Mouse (Mus musculus) stomach, embryonic 16.5 days (tissue): ENCODE measurements around the gene Rap1b. TPM values are rescaled to one million over a fixed set of nuclear protein-coding genes. Genes with fewer than 3 reads are reported as not detected.

ENCODE experiments used
- ATAC-seq: fragments of 200-750 bp; cut with Nextera tagmentation; 2 replicates; pipeline ENCODE4 v1.8.0; 2017; ENCODE audit warnings: moderate number of reproducible peaks, moderate TSS enrichment; ENCODE audit not compliant: insufficient read depth, low FRiP score
- H3K27ac ChIP-seq: fragments of 300-500 bp; sonication (generic); 2 replicates; pipeline ENCODE4 v1.5.1; 2014; ENCODE audit warnings: low read length
- H3K27me3 ChIP-seq: fragments of 300-500 bp; sonication (generic); 2 replicates; pipeline ENCODE4 v1.6.1; 2014; ENCODE audit warnings: low read length, control low read depth, mixed read lengths; ENCODE audit not compliant: control insufficient read depth, insufficient read depth
- H3K36me3 ChIP-seq: fragments of 300-500 bp; sonication (generic); 2 replicates; pipeline ENCODE4 v1.6.1; 2014; ENCODE audit warnings: low read length; ENCODE audit not compliant: control insufficient read depth, insufficient read depth
- H3K4me1 ChIP-seq: fragments of 300-500 bp; sonication (generic); 2 replicates; pipeline ENCODE4 v1.6.1; 2014; ENCODE audit warnings: low read length, control low read depth, mixed read lengths; ENCODE audit not compliant: control insufficient read depth, insufficient read depth
- H3K4me2 ChIP-seq: fragments of 300-500 bp; sonication (generic); 2 replicates; pipeline ENCODE4 v1.6.1; 2014; ENCODE audit warnings: low read depth, low read length, mixed read lengths
- H3K4me3 ChIP-seq: fragments of 300-500 bp; sonication (generic); replicated peaks from 2 replicates; pipeline ENCODE4 v1.5.1; 2014; ENCODE audit warnings: mild to moderate bottlenecking, low read length
- H3K9ac ChIP-seq: fragments of 300-500 bp; sonication (generic); 2 replicates; pipeline ENCODE4 v1.6.1; 2014; ENCODE audit warnings: low read length
- H3K9me3 ChIP-seq: fragments of 300-500 bp; sonication (generic); replicated peaks from 2 replicates; pipeline ENCODE4 v1.6.1; 2016; ENCODE audit warnings: low read length, control low read depth; ENCODE audit not compliant: control insufficient read depth
- WGBS: fragments of 180-500 bp; shearing (Covaris S2); extraction: QIAGEN DNeasy Blood & Tissue Kit; methylation state at CpG from one replicate; pipeline ENCODE4 v1.1.7; 2014; 5-methylcytosine and 5-hydroxymethylcytosine counted together
- polyA plus RNA-seq: library from polyadenylated mRNA; unstranded; fragments of >200 nt; fragmentation: Nextera tagmentation; extraction: Ambion mirVana; gene quantifications from 2 replicates; pipeline ENCODE4 v1.2.1, GENCODE M21; 2015

Rap1b gene
- polyA plus RNA-seq, 1 experiment from 2014 or later, result 176 TPM

- Histone ChIP-seq H3K9ac (no peak overlapping the region), H3K27me3 (no peaks in the 10 kb centered on the region), H3K9me3 (no peaks in the 10 kb centered on the region), H3K4me1 (no peaks in the 10 kb centered on the region), H3K36me3 (no peaks in the 10 kb centered on the region), H3K4me2 (no peak overlapping the region), H3K4me3 (no peak overlapping the region), H3K27ac (no peak overlapping the region)
- WGBS, result 81% methylated on average over 9 of the region's 9 CpGs
- no peak for ATAC-seq
These were observed 32.8 kb upstream of the Rap1b start for GRCm38 (mm10) chr10:117878628-117879027.

- no peak overlapping the region for H3K9ac ChIP-seq
- H3K4me2 ChIP-seq, result no peak overlapping the region
- H3K9me3 ChIP-seq, result no peaks in the 10 kb centered on the region
- H3K27me3 ChIP-seq, result no peaks in the 10 kb centered on the region
- WGBS, result 74% methylated on average over 8 of the region's 8 CpGs
- no peaks in the 10 kb centered on the region for H3K36me3 ChIP-seq
- no peak overlapping the region for H3K4me3 ChIP-seq
- ATAC-seq, result no peak
- no peaks in the 10 kb centered on the region for H3K4me1 ChIP-seq
- no peak overlapping the region for H3K27ac ChIP-seq
These were observed 31.0 kb upstream of the Rap1b start for GRCm38 (mm10) chr10:117876801-117877200.

GRCm38 (mm10) chr10:117876400-117876799 is 30.6 kb upstream of the Rap1b start:
- ATAC-seq, result no peak
- Histone ChIP-seq H3K9me3 (no peaks in the 10 kb centered on the region), H3K27me3 (no peaks in the 10 kb centered on the region), H3K36me3 (no peaks in the 10 kb centered on the region), H3K9ac (no peak overlapping the region), H3K4me1 (no peaks in the 10 kb centered on the region), H3K4me3 (no peak overlapping the region), H3K27ac (no peak overlapping the region), H3K4me2 (no peak overlapping the region)
- WGBS, result 77% methylated on average over 18 of the region's 18 CpGs

DNA sequence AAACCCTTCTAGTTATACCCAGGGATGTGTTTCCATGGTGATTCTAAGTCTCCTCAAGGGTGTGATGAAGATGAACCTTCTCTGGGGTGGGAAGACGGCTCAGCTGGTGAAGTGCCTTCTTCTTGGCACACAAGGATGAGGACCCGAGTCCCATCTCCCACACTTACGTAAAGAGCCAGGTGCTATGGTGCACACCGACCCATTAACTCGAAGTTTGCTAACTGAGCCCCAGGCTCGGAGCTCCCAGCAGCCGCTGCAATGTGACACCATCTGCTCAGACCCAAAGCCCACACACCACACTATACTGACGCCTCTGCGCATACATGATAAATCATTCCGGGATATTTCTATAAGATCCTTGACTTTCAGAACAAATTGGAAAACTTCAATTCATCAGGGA is 29.1 kb upstream of the Rap1b start:
- WGBS, result 66% methylated on average over 10 of the region's 10 CpGs
- no peaks in the 10 kb centered on the region for H3K27me3 ChIP-seq
- no peaks in the 10 kb centered on the region for H3K4me1 ChIP-seq

DNA sequence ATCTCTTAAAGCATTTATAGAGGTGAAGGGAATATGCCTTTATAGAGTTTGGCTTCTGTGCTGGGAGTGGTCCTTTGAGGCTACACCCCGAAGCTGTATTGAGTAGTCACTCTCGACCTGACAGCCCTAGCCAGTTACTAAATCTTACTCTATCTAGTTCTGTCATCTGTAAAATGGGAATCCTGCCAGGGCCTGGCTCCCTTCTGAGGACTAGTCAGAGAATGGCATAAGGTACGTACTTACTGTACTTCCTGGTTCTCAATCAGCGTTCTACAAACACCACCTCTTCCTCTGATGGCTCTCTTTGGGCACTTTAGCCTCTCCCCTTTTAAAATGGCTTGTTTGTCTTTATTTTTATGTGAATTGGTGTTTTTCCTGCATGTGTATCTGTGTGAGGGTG is 28.1 kb upstream of the Rap1b start:
- H3K27me3 ChIP-seq, result no peaks in the 10 kb centered on the region
- no peak overlapping the region for H3K9ac ChIP-seq
- no peaks in the 10 kb centered on the region for H3K36me3 ChIP-seq
- H3K4me1 ChIP-seq, result no peaks in the 10 kb centered on the region
- H3K4me2 ChIP-seq, result no peak overlapping the region
- 71% methylated on average over 4 of the region's 4 CpGs for WGBS
- H3K4me3 ChIP-seq, result no peak overlapping the region
- H3K9me3 ChIP-seq, result no peaks in the 10 kb centered on the region
- H3K27ac ChIP-seq, result no peak overlapping the region
- ATAC-seq, result no peak

More for the DNA sequence above, 29.1 kb upstream of the Rap1b start:
- H3K4me2 ChIP-seq, result no peak overlapping the region
- no peak overlapping the region for H3K4me3 ChIP-seq
- H3K36me3 ChIP-seq, result no peaks in the 10 kb centered on the region
- H3K9ac ChIP-seq, result no peak overlapping the region
- no peaks in the 10 kb centered on the region for H3K9me3 ChIP-seq
- no peak for ATAC-seq
- H3K27ac ChIP-seq, result no peak overlapping the region

DNA sequence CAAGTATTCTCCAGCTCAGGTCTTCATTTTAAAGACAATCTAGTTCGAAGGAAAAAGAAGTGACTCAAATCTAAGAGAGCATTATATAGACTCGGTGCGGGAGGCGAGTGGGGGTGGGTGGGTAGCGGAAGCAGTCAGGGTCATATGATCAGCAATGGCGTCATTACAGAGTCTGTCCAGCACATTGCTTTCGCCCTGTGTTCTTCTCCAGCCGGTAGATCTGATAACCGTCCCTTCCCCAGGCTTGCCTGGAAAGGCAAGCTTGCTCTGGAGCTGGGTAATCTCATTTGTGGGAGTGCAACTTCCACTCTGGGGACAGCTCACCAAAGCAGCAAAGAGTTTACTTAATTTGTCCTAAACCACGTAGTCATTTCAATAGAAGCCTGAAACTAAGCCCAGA is 26.6 kb upstream of the Rap1b start:
- Histone ChIP-seq H3K9me3 (no peaks in the 10 kb centered on the region), H3K9ac (no peak overlapping the region), H3K4me1 (no peaks in the 10 kb centered on the region), H3K36me3 (no peaks in the 10 kb centered on the region), H3K27me3 (no peaks in the 10 kb centered on the region), H3K27ac (no peak overlapping the region), H3K4me2 (no peak overlapping the region), H3K4me3 (no peak overlapping the region)
- 67% methylated on average over 10 of the region's 10 CpGs for WGBS
- ATAC-seq, result no peak

- no peak overlapping the region for H3K9ac ChIP-seq
- H3K4me1 ChIP-seq, result no peaks in the 10 kb centered on the region
- no peaks in the 10 kb centered on the region for H3K27me3 ChIP-seq
- no peaks in the 10 kb centered on the region for H3K36me3 ChIP-seq
- no peak for ATAC-seq
- no peak overlapping the region for H3K27ac ChIP-seq
- no peak overlapping the region for H3K4me3 ChIP-seq
- no peak overlapping the region for H3K4me2 ChIP-seq
- no peaks in the 10 kb centered on the region for H3K9me3 ChIP-seq
- WGBS, result 84% methylated on average over 3 of the region's 3 CpGs
These were observed 21.5 kb upstream of the Rap1b start for GRCm38 (mm10) chr10:117867301-117867700.

- Histone ChIP-seq H3K27me3 (no peaks in the 10 kb centered on the region), H3K9ac (no peak overlapping the region), H3K4me3 (no peak overlapping the region), H3K27ac (no peak overlapping the region), H3K36me3 (no peaks in the 10 kb centered on the region), H3K4me2 (no peak overlapping the region), H3K4me1 (no peaks in the 10 kb centered on the region), H3K9me3 (no peaks in the 10 kb centered on the region)
- WGBS, result 70% methylated on average over 8 of the region's 8 CpGs
- no peak for ATAC-seq
These were observed 20.8 kb upstream of the Rap1b start for GRCm38 (mm10) chr10:117866641-117867040.

DNA sequence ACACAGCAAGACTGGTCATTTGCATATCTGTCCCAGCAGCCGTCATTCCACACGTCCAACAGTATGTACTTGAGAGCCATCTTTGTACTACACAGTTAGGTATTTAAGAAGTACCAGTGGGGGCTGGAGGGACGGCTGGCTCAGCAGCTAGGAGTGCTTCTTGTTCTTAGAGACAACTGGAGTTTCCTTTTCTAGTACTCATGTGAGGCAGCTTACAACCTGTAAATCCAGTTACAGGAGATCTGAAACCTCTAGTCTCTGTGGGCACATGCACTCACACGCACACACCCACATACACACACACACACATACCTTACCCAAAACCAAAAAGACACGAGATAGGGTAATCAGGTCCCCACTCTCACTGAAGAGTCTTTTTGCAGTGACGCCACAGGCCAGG is 18.9 kb upstream of the Rap1b start:
- WGBS, result 63% methylated on average over 6 of the region's 6 CpGs
- no peak for ATAC-seq
- no peaks in the 10 kb centered on the region for H3K27me3 ChIP-seq
- no peaks in the 10 kb centered on the region for H3K4me1 ChIP-seq
- no peak overlapping the region for H3K4me3 ChIP-seq
- no peak overlapping the region for H3K4me2 ChIP-seq
- H3K36me3 ChIP-seq, result no peaks in the 10 kb centered on the region
- no peaks in the 10 kb centered on the region for H3K9me3 ChIP-seq
- H3K27ac ChIP-seq, result no peak overlapping the region
- no peak overlapping the region for H3K9ac ChIP-seq

- ATAC-seq, result no peak
- H3K27ac ChIP-seq, result no peak overlapping the region
- no peak overlapping the region for H3K9ac ChIP-seq
- no peak overlapping the region for H3K4me2 ChIP-seq
- H3K4me1 ChIP-seq, result no peaks in the 10 kb centered on the region
- H3K36me3 ChIP-seq, result no peaks in the 10 kb centered on the region
- H3K27me3 ChIP-seq, result no peaks in the 10 kb centered on the region
- no peak overlapping the region for H3K4me3 ChIP-seq
- WGBS, result 69% methylated on average over 4 of the region's 4 CpGs
- H3K9me3 ChIP-seq, result no peaks in the 10 kb centered on the region
These were observed 18.4 kb upstream of the Rap1b start for GRCm38 (mm10) chr10:117864251-117864650.
